18 mouse cellular contexts compared by ENCODE assay signal in the genomic region with DNA sequence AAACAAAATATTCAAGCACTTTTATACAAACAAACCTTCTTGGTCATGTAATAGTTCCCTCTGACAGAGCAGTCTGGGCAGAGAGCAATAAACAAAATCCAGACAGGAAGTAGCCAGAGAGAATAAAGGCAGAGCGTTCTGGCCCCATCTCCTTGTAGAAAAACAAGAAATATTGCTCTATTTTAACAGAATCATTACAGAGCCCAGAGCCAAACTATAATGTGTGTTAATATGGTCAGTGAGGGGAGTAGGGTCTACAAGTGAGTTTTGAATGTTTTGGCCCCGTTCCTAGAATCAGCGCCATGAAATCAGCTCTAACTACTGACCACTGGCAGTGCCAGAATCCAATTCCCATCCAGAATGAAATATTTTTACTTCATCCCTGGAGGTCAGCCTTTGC. TPM values are rescaled to one million over a fixed set of nuclear protein-coding genes. Genes with fewer than 3 reads are reported as not detected.
DNase-seq lines count a peak whose midpoint lies in the region; ATAC-seq lines count a peak whose summit lies in the region.
"Had no signal": no experiment of that assay in that cellular context is flagged by ENCODE, and none has a peak within 500 bp of the region (broad histone marks: within the 10 kb centered on the region; RNA-seq: fewer than 3 reads in every experiment).

No protein-coding gene starts in this region.

- H3K9ac ChIP-seq in hindbrain, embryonic 12.5 days = no peak overlapping the region
- no peak overlapping the region for H3K9ac ChIP-seq in lung, embryonic 16.5 days (ENCODE audit: low read length)
- no peak overlapping the region for H3K9ac ChIP-seq in embryonic facial prominence, embryonic 14.5 days (ENCODE audit: low read depth, low read length)
- H3K9ac ChIP-seq: forebrain, embryonic 15.5 days; hindbrain, embryonic 14.5 days; liver, postnatal 0 days had no signal

- H3K9me3 ChIP-seq in hindbrain, embryonic 12.5 days (replicated peaks) = no peaks in the 10 kb centered on the region
- no peaks in the 10 kb centered on the region for H3K9me3 ChIP-seq in hindbrain, embryonic 10.5 days
- no peaks in the 10 kb centered on the region for H3K9me3 ChIP-seq in lung, embryonic 16.5 days (ENCODE audit: control insufficient read depth, low read length)
- H3K9me3 ChIP-seq in embryonic facial prominence, embryonic 14.5 days (ENCODE audit: control insufficient read depth, low read length) = no peaks in the 10 kb centered on the region
- H3K9me3 ChIP-seq: forebrain, embryonic 15.5 days; midbrain, embryonic 10.5 days had no signal

- no peaks in the 10 kb centered on the region for H3K36me3 ChIP-seq in hindbrain, embryonic 12.5 days
- no peaks in the 10 kb centered on the region for H3K36me3 ChIP-seq in hindbrain, embryonic 10.5 days
- no peaks in the 10 kb centered on the region for H3K36me3 ChIP-seq in lung, embryonic 16.5 days (ENCODE audit: control insufficient read depth, insufficient read depth, low read length)
- H3K36me3 ChIP-seq in embryonic facial prominence, embryonic 14.5 days (ENCODE audit: control insufficient read depth, insufficient read depth, low read length) = no peaks in the 10 kb centered on the region
- H3K36me3 ChIP-seq: forebrain, embryonic 15.5 days; midbrain, embryonic 10.5 days had no signal

- peak overlapping the region; percentile 48; the same call in 1 of the 2 replicates for H3K27ac ChIP-seq in hindbrain, embryonic 12.5 days
- H3K27ac ChIP-seq in hindbrain, embryonic 10.5 days = no peak overlapping the region
- peak overlapping the region; percentile 55 for H3K27ac ChIP-seq in lung, embryonic 16.5 days (ENCODE audit: low read length)
- peak overlapping the region; percentile 42 for H3K27ac ChIP-seq in embryonic facial prominence, embryonic 14.5 days (replicated peaks; ENCODE audit: low read depth, low read length)
- H3K27ac ChIP-seq: forebrain, embryonic 15.5 days; hindbrain, embryonic 14.5 days; midbrain, embryonic 10.5 days had no signal

- peaks cover 7% of the 10 kb centered on the region; the same call in 1 of the 2 replicates for H3K4me1 ChIP-seq in hindbrain, embryonic 12.5 days
- H3K4me1 ChIP-seq in hindbrain, embryonic 10.5 days (replicated peaks) = peaks cover 12% of the 10 kb centered on the region
- H3K4me1 ChIP-seq in lung, embryonic 16.5 days (replicated peaks; ENCODE audit: control insufficient read depth, insufficient read depth, low read length) = peaks cover 21% of the 10 kb centered on the region
- H3K4me1 ChIP-seq in embryonic facial prominence, embryonic 14.5 days (ENCODE audit: control insufficient read depth, insufficient read depth, low read length) = peaks cover 15% of the 10 kb centered on the region
- H3K4me1 ChIP-seq: forebrain, embryonic 15.5 days had no signal

- no peak overlapping the region for H3K4me3 ChIP-seq in hindbrain, embryonic 12.5 days
- H3K4me3 ChIP-seq in hindbrain, embryonic 10.5 days = no peak overlapping the region
- no peak overlapping the region for H3K4me3 ChIP-seq in lung, embryonic 16.5 days (ENCODE audit: low read length)
- no peak overlapping the region for H3K4me3 ChIP-seq in embryonic facial prominence, embryonic 14.5 days (ENCODE audit: low read depth, low read length)
- H3K4me3 ChIP-seq: erythroblast, embryonic 14.5 days; forebrain, embryonic 15.5 days; midbrain, embryonic 10.5 days had no signal

- WGBS in hindbrain, embryonic 12.5 days = 76% methylated on average over 3 of the region's 3 CpGs
- 88% methylated on average over 3 of the region's 3 CpGs for WGBS in hindbrain, embryonic 10.5 days
- 30% methylated on average over 3 of the region's 3 CpGs for WGBS in lung, embryonic 16.5 days
- WGBS in embryonic facial prominence, embryonic 14.5 days = 49% methylated on average over 3 of the region's 3 CpGs

- ATAC-seq in hindbrain, embryonic 12.5 days (ENCODE audit: low FRiP score) = no peak
- peak; percentile 90 for ATAC-seq in lung, embryonic 16.5 days (ENCODE audit: low read depth)
- ATAC-seq in embryonic facial prominence, embryonic 14.5 days (ENCODE audit: low read depth) = no peak
- ATAC-seq: forebrain, embryonic 15.5 days; liver, postnatal 0 days had no signal

- H3K4me2 ChIP-seq in hindbrain, embryonic 12.5 days (replicated peaks) = no peak overlapping the region
- no peak overlapping the region for H3K4me2 ChIP-seq in lung, embryonic 16.5 days (ENCODE audit: low read depth, low read length)
- no peak overlapping the region for H3K4me2 ChIP-seq in embryonic facial prominence, embryonic 14.5 days (ENCODE audit: low read depth, low read length)
- H3K4me2 ChIP-seq: forebrain, embryonic 15.5 days; hindbrain, embryonic 14.5 days had no signal

- no peak for DNase-seq in hindbrain, embryonic 10.5 days (ENCODE audit: low spot score)
- DNase-seq in lung, postnatal 4 days = no peak
- peak; percentile 59 for DNase-seq in embryonic facial prominence, embryonic 14.5 days (ENCODE audit: low spot score)
- peak; percentile 30 for DNase-seq in lung, postnatal 36 days
- DNase-seq in right cerebral cortex, postnatal 14 days = no peak
- DNase-seq: adrenal gland, postnatal 36 days; cerebellum, adult 9-10 months; kidney, adult 18-20 months; kidney, postnatal 4 days; liver; liver, postnatal 0 days; retina, postnatal 1 day had no signal

- no peaks in the 10 kb centered on the region for H3K27me3 ChIP-seq in hindbrain, embryonic 12.5 days
- no peaks in the 10 kb centered on the region for H3K27me3 ChIP-seq in hindbrain, embryonic 10.5 days (ENCODE audit: insufficient read depth, poor library complexity, severe bottlenecking)
- no peaks in the 10 kb centered on the region for H3K27me3 ChIP-seq in lung, embryonic 16.5 days (ENCODE audit: control insufficient read depth, insufficient read depth, low read depth, low read length)
- no peaks in the 10 kb centered on the region for H3K27me3 ChIP-seq in embryonic facial prominence, embryonic 14.5 days (replicated peaks; ENCODE audit: control insufficient read depth, insufficient read depth, low read length)
- H3K27me3 ChIP-seq: forebrain, embryonic 15.5 days had no signal

RNA-seq across cellular contexts. Expression of a gene that starts 38.3 kb away (rescaled TPM):
- 20.9 and 23.4 TPM in 2 replicates for polyA plus RNA-seq in hindbrain, embryonic 12.5 days (2016; fragmentation: Nextera tagmentation; extraction: Ambion mirVana)
- 11.0 and 11.9 TPM in 2 replicates for polyA plus RNA-seq in hindbrain, embryonic 10.5 days (2016; fragmentation: Nextera tagmentation; extraction: Ambion mirVana)
- 19.5 and 25.6 TPM in 2 replicates for polyA plus RNA-seq in lung, embryonic 16.5 days (2015; fragmentation: Nextera tagmentation; extraction: Ambion mirVana)
- 24.8 and 28.9 TPM in 2 replicates for polyA plus RNA-seq in embryonic facial prominence, embryonic 14.5 days (2014; fragmentation: Nextera tagmentation; extraction: Ambion mirVana)

Comparison
In these comparisons a context has a peak if more than half of its experiments do, and no peak if none do; other contexts are left out.
1. DNase-seq: peak in embryonic facial prominence, embryonic 14.5 days (single experiment) and lung, postnatal 36 days (single experiment); none in hindbrain, embryonic 10.5 days (single experiment), lung, postnatal 4 days (0 of 2) and right cerebral cortex, postnatal 14 days (single experiment).